ENCODE assay signal across 15 mouse cellular contexts in genomic region chr2:142169649-142170048, GRCm38 (mm10).
"Had no signal": no experiment of that assay in that cellular context is flagged by ENCODE, and none has a peak within 500 bp of the region (broad histone marks: within the 10 kb centered on the region; RNA-seq: fewer than 3 reads in every experiment).

No protein-coding gene starts in this region.

- H3K27me3 ChIP-seq: liver, embryonic 13.5 days; midbrain, embryonic 12.5 days; midbrain, embryonic 15.5 days; stomach, embryonic 15.5 days had no signal

- H3K4me1 ChIP-seq: liver, embryonic 13.5 days; stomach, embryonic 15.5 days had no signal

- H3K36me3 ChIP-seq: liver, embryonic 13.5 days; midbrain, embryonic 12.5 days; midbrain, embryonic 15.5 days; stomach, embryonic 15.5 days had no signal

- DNase-seq: kidney, adult 2 months; kidney, postnatal 10 days; layer of hippocampus, postnatal 36 days; liver, embryonic 13.5 days; lung, adult 2 months; lung, postnatal 14 days; lung, postnatal 4 days; thymus, postnatal 25 days had no signal

- H3K4me2 ChIP-seq: liver, embryonic 13.5 days; midbrain, embryonic 12.5 days; midbrain, embryonic 15.5 days; stomach, embryonic 15.5 days had no signal

- H3K9me3 ChIP-seq: liver, embryonic 13.5 days; midbrain, embryonic 12.5 days; midbrain, embryonic 15.5 days; stomach, embryonic 15.5 days had no signal

- ATAC-seq: hindbrain, postnatal 0 days; inflammation-experienced regulatory T-cells, adult 6 months; intestine, embryonic 16.5 days; midbrain, embryonic 15.5 days had no signal

- H3K4me3 ChIP-seq: left cerebral cortex, adult 2 months; liver, embryonic 13.5 days; midbrain, embryonic 12.5 days; midbrain, embryonic 15.5 days; stomach, embryonic 15.5 days had no signal

- H3K27ac ChIP-seq: hindbrain, postnatal 0 days; left cerebral cortex, adult 2 months; liver, embryonic 13.5 days; midbrain, embryonic 12.5 days; midbrain, embryonic 15.5 days; stomach, embryonic 15.5 days had no signal

- H3K9ac ChIP-seq: liver, embryonic 13.5 days; midbrain, embryonic 12.5 days; midbrain, embryonic 15.5 days; stomach, embryonic 15.5 days had no signal
